Mouse (Mus musculus) ES-E14 (cell line): ENCODE results near the gene Stk10.

Experiments used
- CHD2 ChIP-seq: IDR thresholded peaks from 2 replicates; pipeline ENCODE4 v1.6.1; 2014; ENCODE audit warnings: mild to moderate bottlenecking, low read depth, low read length, inconsistent platforms
- HCFC1 ChIP-seq: IDR thresholded peaks from 2 replicates; pipeline ENCODE4 v1.6.1; 2012; ENCODE audit warnings: low read length, inconsistent platforms, borderline replicate concordance; ENCODE audit not compliant: insufficient read depth
- ZNF384 ChIP-seq: IDR thresholded peaks from 2 replicates; pipeline ENCODE4 v1.6.1; 2012; ENCODE audit warnings: low read depth, low read length, inconsistent platforms

GRCm38 (mm10) chr11:32495283-32495682, 37.8 kb upstream of the Stk10 start:
- TF ChIP-seq HCFC1 (no peak), CHD2 (no peak), ZNF384 (no peak)
